Mouse (Mus musculus) kidney, adult 2 months (tissue): ENCODE data around the gene Cacna1g. TPM values are rescaled to one million over a fixed set of nuclear protein-coding genes. Genes with fewer than 3 reads are reported as not detected.

Experiments
- DNase-seq: peaks from one replicate; pipeline ENCODE4 v3.0.0; 2021
- H3K27ac ChIP-seq: fragments of 200-500 bp; 2 replicates; pipeline ENCODE4 v1.5.1; 2012; ENCODE audit warnings: low read depth, low read length, control low read depth, inconsistent platforms; ENCODE audit not compliant: insufficient read depth
- H3K27me3 ChIP-seq: fragments of 200-500 bp; replicated peaks from 2 replicates; pipeline ENCODE4 v1.6.1; 2012; ENCODE audit warnings: mild to moderate bottlenecking, moderate library complexity, low read length, inconsistent platforms; ENCODE audit not compliant: control insufficient read depth, insufficient read depth
- H3K36me3 ChIP-seq: fragments of 200-500 bp; 2 replicates; pipeline ENCODE4 v1.6.1; 2012; ENCODE audit warnings: mild to moderate bottlenecking, moderate library complexity, low read length, inconsistent platforms; ENCODE audit not compliant: control insufficient read depth, insufficient read depth
- H3K4me1 ChIP-seq: fragments of 200-500 bp; 2 replicates; pipeline ENCODE4 v1.6.1; 2011; ENCODE audit warnings: low read length; ENCODE audit not compliant: control insufficient read depth, insufficient read depth
- H3K4me3 ChIP-seq: fragments of 200-500 bp; 2 replicates; pipeline ENCODE4 v1.5.1; 2011; ENCODE audit warnings: mild to moderate bottlenecking, low read depth, low read length, control low read depth; ENCODE audit not compliant: insufficient read depth
- CTCF ChIP-seq: fragments of 200-500 bp; conservative IDR thresholded peaks from 2 replicates; pipeline ENCODE4 v1.5.1; 2011; ENCODE audit warnings: low read depth, mild to moderate bottlenecking, control low read depth, low read length, moderate library complexity, mixed read lengths; ENCODE audit not compliant: insufficient read depth, insufficient read length
- POLR2A ChIP-seq: fragments of 200-500 bp; IDR thresholded peaks from one replicate; pipeline ENCODE4 v1.6.1; 2011; ENCODE audit warnings: low read depth, low read length, control low read depth
- WGBS: fragments of 180-500 bp; shearing (Covaris S2); methylation state at CpG from one replicate; pipeline ENCODE4 v1.1.7; 2018; 5-methylcytosine and 5-hydroxymethylcytosine counted together
- polyA plus RNA-seq: library from polyadenylated mRNA; depleted of rRNA; stranded (reverse); fragments of >200 nt; gene quantifications from 2 replicates; pipeline ENCODE4 v1.2.3, GENCODE M21; 2012

Cacna1g gene
- polyA plus RNA-seq, 1 experiment = 7.6 TPM

GRCm38 (mm10) chr11:94419004-94419727 is 54.8 kb downstream of the Cacna1g start:
- no peaks in the 10 kb centered on the region for H3K27me3 ChIP-seq
- H3K27ac ChIP-seq = no peak overlapping the region
- no peaks in the 10 kb centered on the region for H3K36me3 ChIP-seq
- no peak for TF ChIP-seq POLR2A
- no peaks in the 10 kb centered on the region; the same call in 1 of the 2 replicates for H3K4me1 ChIP-seq
- H3K4me3 ChIP-seq = no peak overlapping the region
- WGBS = 81% methylated on average over 10 of the region's 10 CpGs
- DNase-seq = no peak

- H3K27me3 ChIP-seq = no peaks in the 10 kb centered on the region
- H3K36me3 ChIP-seq = no peaks in the 10 kb centered on the region
- H3K27ac ChIP-seq = no peak overlapping the region
- no peak for TF ChIP-seq CTCF
- TF ChIP-seq POLR2A = no peak
- H3K4me3 ChIP-seq = no peak overlapping the region
- no peaks in the 10 kb centered on the region; the same call in 1 of the 2 replicates for H3K4me1 ChIP-seq
- WGBS = 69% methylated on average over 4 of the region's 4 CpGs
- DNase-seq = no peak
These were observed 60.0 kb downstream of the Cacna1g start for GRCm38 (mm10) chr11:94414042-94414441.

- Histone ChIP-seq H3K4me3 (no peak overlapping the region), H3K36me3 (no peaks in the 10 kb centered on the region), H3K27ac (no peak overlapping the region), H3K27me3 (no peaks in the 10 kb centered on the region), H3K4me1 (no peaks in the 10 kb centered on the region; the same call in 1 of the 2 replicates)
- TF ChIP-seq CTCF = no peak
- TF ChIP-seq POLR2A = no peak
- 53% methylated on average over 8 of the region's 8 CpGs for whole genome bisulfite sequencing
- no peak for DNase-seq
These were observed 60.5 kb downstream of the Cacna1g start for GRCm38 (mm10) chr11:94413516-94413915.

GRCm38 (mm10) chr11:94412998-94413469 is 61.0 kb downstream of the Cacna1g start:
- no peaks in the 10 kb centered on the region for H3K27me3 ChIP-seq
- WGBS = 61% methylated on average over 10 of the region's 10 CpGs
- no peak for DNase-seq
- no peak for TF ChIP-seq POLR2A
- no peak for TF ChIP-seq CTCF
- H3K36me3 ChIP-seq = no peaks in the 10 kb centered on the region
- no peak overlapping the region for H3K27ac ChIP-seq
- no peaks in the 10 kb centered on the region; the same call in 1 of the 2 replicates for H3K4me1 ChIP-seq
- no peak overlapping the region for H3K4me3 ChIP-seq

GRCm38 (mm10) chr11:94412562-94412961 is 61.4 kb downstream of the Cacna1g start:
- no peak for TF ChIP-seq POLR2A
- no peak for TF ChIP-seq CTCF
- no peaks in the 10 kb centered on the region; the same call in 1 of the 2 replicates for H3K4me1 ChIP-seq
- DNase-seq = no peak
- no peak overlapping the region for H3K27ac ChIP-seq
- WGBS = 66% methylated on average over 2 of the region's 2 CpGs
- H3K4me3 ChIP-seq = no peak overlapping the region
- no peaks in the 10 kb centered on the region for H3K36me3 ChIP-seq
- H3K27me3 ChIP-seq = no peaks in the 10 kb centered on the region

GRCm38 (mm10) chr11:94407803-94408321 is 66.1 kb downstream of the Cacna1g start:
- no peak for DNase-seq
- 67% methylated on average over 11 of the region's 11 CpGs for WGBS
- no peaks in the 10 kb centered on the region for H3K36me3 ChIP-seq
- peaks cover 13% of the 10 kb centered on the region for H3K4me1 ChIP-seq
- H3K27ac ChIP-seq = no peak overlapping the region
- H3K4me3 ChIP-seq = no peak overlapping the region
- no peaks in the 10 kb centered on the region for H3K27me3 ChIP-seq
- TF ChIP-seq CTCF (no peak), POLR2A (no peak)

GRCm38 (mm10) chr11:94405348-94405747 is 68.7 kb downstream of the Cacna1g start:
- peaks cover 13% of the 10 kb centered on the region for H3K4me1 ChIP-seq
- no peak overlapping the region for H3K27ac ChIP-seq
- 38% methylated on average over 6 of the region's 6 CpGs for WGBS

More at GRCm38 (mm10) chr11:94405348-94405747, 68.7 kb downstream of the Cacna1g start:
- Histone ChIP-seq H3K36me3 (no peaks in the 10 kb centered on the region), H3K4me3 (no peak overlapping the region), H3K27me3 (no peaks in the 10 kb centered on the region)
- no peak for DNase-seq
- TF ChIP-seq POLR2A = no peak
- TF ChIP-seq CTCF = no peak
